Mouse (Mus musculus): ENCODE results near the gene Cd4.

GRCm38 (mm10) chr6:124920318-124921085 lies 32.5 kb upstream of the Cd4 start:
- TF ChIP-seq POLR2A (IDR thresholded peaks at IDR 0.05; ENCODE audit: borderline replicate concordance, extremely low read depth, low read depth, low read length), result no peak
- TF ChIP-seq CTCF (IDR thresholded peaks at IDR 0.05; ENCODE audit: insufficient read depth, low read length), result no peak

All from lung, adult 2 months (tissue).